Mouse (Mus musculus) neural tube, embryonic 15.5 days (tissue): ENCODE measurements around the gene Amn1. TPM values are rescaled to one million over a fixed set of nuclear protein-coding genes. Genes with fewer than 3 reads are reported as not detected.

ENCODE experiments used
- polyA plus RNA-seq: library from polyadenylated mRNA; unstranded; fragments of >200 nt; fragmentation: Nextera tagmentation; extraction: Ambion mirVana; gene quantifications from 2 replicates; pipeline ENCODE4 v1.2.1, GENCODE M21; 2015

The Amn1 gene
- polyA plus RNA-seq, 1 experiment from 2014 or later: 106 TPM

Other genes starting within 250 kb of the Amn1 start
- 26.7 and 43.3 TPM in 2 replicates for gene Sinhcaf, start 242.2 kb downstream of the Amn1 start, polyA plus RNA-seq
- gene Dennd5b, start 87.0 kb downstream of the Amn1 start, polyA plus RNA-seq: 12.0 and 13.5 TPM in 2 replicates
- not detected in 2 replicates for gene Gm10203, start 58.5 kb downstream of the Amn1 start, polyA plus RNA-seq
- gene Etfbkmt, start 48.9 kb downstream of the Amn1 start, polyA plus RNA-seq: 7.6 and 9.8 TPM in 2 replicates
- 25.5 and 34.4 TPM in 2 replicates for gene Resf1, start 120.7 kb upstream of the Amn1 start, polyA plus RNA-seq
- gene Bicd1, start 220.2 kb upstream of the Amn1 start, polyA plus RNA-seq: 42.3 and 50.5 TPM in 2 replicates